Mouse (Mus musculus): ENCODE data around the gene Ifi203. TPM values are rescaled to one million over a fixed set of nuclear protein-coding genes. Genes with fewer than 3 reads are reported as not detected.
"Not testable (repeated sequence)": the region's sequence is repeated elsewhere in the genome, so short reads cannot be mapped to it uniquely, and the experiment has no call there.

The Ifi203 gene
- polyA plus RNA-seq (2015; fragmentation: Nextera tagmentation; extraction: Ambion mirVana): 2.0 and 3.0 TPM in 2 replicates

- WGBS (ENCODE audit: insufficient replicate concordance): 22% methylated on average over 3 of the region's 3 CpGs
- H3K36me3 ChIP-seq (replicated peaks); H3K4me2 ChIP-seq; H3K9ac ChIP-seq; H3K27ac ChIP-seq (replicated peaks); H3K4me1 ChIP-seq (replicated peaks); ATAC-seq (ENCODE audit: insufficient read depth); H3K9me3 ChIP-seq (replicated peaks); H3K4me3 ChIP-seq (replicated peaks); H3K27me3 ChIP-seq: not testable (repeated sequence)
Observed at GRCm38 (mm10) chr1:173941924-173942779, at the start of gene Ifi203, which contains the start of gene Mndal. Gene Ifi203 (minus strand): TSS chr1:173942672. Gene Mndal (minus strand): TSS chr1:173942491.

- H3K4me3 ChIP-seq (replicated peaks); H3K9ac ChIP-seq; ATAC-seq (ENCODE audit: insufficient read depth); H3K27ac ChIP-seq (replicated peaks); H3K36me3 ChIP-seq (replicated peaks); H3K27me3 ChIP-seq; H3K4me1 ChIP-seq (replicated peaks); H3K9me3 ChIP-seq (replicated peaks); H3K4me2 ChIP-seq: not testable (repeated sequence)
- WGBS (ENCODE audit: insufficient replicate concordance): 71% methylated on average over 6 of the region's 6 CpGs
Observed at GRCm38 (mm10) chr1:173982694-173983305, 40.3 kb upstream of the Ifi203 start, which contains the start of gene Ifi202b. Gene Ifi202b (minus strand): TSS chr1:173982744.

DNA sequence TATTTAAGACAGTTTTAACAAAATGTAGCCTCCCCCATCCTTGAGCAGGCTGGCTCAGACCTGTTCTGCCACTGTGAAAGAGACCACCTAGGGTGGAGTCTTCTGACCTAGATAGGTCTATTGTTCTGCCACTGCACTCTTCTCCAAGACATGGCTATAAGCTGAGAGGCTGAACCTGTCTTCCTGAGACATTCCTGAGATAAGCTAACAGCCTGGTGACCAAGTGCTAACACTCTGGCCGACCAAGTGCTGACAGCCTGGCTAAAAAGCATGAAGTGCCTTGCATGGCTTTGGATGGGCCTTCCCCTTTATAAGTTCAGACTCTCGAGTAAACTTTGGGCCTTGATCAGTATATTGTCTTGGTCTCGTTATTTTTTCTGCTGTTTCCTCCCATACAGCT lies 38.6 kb upstream of the Ifi203 start:
- 40% methylated on average over 3 of the region's 3 CpGs for WGBS (ENCODE audit: insufficient replicate concordance)
- not testable (repeated sequence) for H3K27me3 ChIP-seq; H3K27ac ChIP-seq (replicated peaks); H3K36me3 ChIP-seq (replicated peaks); H3K9me3 ChIP-seq (replicated peaks); H3K4me1 ChIP-seq (replicated peaks); ATAC-seq (ENCODE audit: insufficient read depth); H3K4me3 ChIP-seq (replicated peaks); H3K4me2 ChIP-seq; H3K9ac ChIP-seq

GRCm38 (mm10) chr1:173977622-173978021 lies 35.1 kb upstream of the Ifi203 start:
- Histone ChIP-seq H3K36me3 (replicated peaks) (no peaks in the 10 kb centered on the region), H3K27ac (replicated peaks) (no peak overlapping the region), H3K4me2 (no peak overlapping the region)

DNA sequence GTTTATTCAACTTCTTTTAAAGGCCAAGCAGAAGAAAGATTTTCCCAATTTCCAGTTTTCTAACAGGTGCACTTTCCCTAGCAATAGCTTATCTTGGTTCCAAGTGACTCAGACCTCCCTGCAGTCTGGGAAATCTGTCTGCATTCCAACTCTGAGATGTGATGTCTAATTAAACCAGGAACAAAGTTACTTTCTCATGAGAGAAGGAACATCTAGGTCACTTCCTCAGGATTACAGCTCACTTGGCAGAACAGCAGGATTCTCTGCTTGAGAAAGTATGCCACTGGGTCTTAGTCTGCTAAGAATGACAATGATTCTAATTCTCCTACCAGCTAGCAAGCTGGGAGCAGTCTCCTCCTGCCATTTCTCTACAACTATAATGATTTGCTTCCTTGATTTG lies 30.6 kb upstream of the Ifi203 start:
- no peaks in the 10 kb centered on the region for H3K4me1 ChIP-seq (replicated peaks)
- H3K9ac ChIP-seq: no peak overlapping the region
- no peaks in the 10 kb centered on the region for H3K9me3 ChIP-seq (replicated peaks)
- no peak for ATAC-seq (ENCODE audit: insufficient read depth)
- no peak overlapping the region for H3K27ac ChIP-seq (replicated peaks)
- no peak overlapping the region for H3K4me2 ChIP-seq
- no peaks in the 10 kb centered on the region for H3K27me3 ChIP-seq
- H3K4me3 ChIP-seq (replicated peaks): no peak overlapping the region
- H3K36me3 ChIP-seq (replicated peaks): no peaks in the 10 kb centered on the region

More at GRCm38 (mm10) chr1:173977622-173978021, 35.1 kb upstream of the Ifi203 start:
- H3K27me3 ChIP-seq: no peaks in the 10 kb centered on the region
- H3K9me3 ChIP-seq (replicated peaks): no peaks in the 10 kb centered on the region
- no peak for ATAC-seq (ENCODE audit: insufficient read depth)
- H3K4me1 ChIP-seq (replicated peaks): no peaks in the 10 kb centered on the region
- H3K4me3 ChIP-seq (replicated peaks): no peak overlapping the region
- H3K9ac ChIP-seq: no peak overlapping the region

DNA sequence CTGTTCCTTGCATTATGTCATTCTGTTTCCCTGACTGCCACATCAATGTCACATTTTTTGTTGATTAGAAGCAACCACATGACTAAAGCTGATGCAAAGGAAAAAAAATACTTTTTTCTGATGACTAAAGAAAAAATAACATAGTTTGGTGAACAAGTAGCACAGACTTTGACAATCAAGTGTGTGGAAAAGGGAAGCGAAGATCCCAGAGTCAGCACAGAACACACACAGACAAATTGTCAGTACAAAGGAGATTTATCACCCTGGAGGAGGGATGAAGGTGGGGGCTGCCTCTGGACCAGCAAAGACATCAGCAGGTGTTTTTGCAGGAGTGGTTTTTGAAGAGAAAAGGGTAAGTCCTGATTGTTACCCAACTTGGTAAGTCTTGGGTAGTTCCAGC lies 19.0 kb upstream of the Ifi203 start:
- H3K27ac ChIP-seq (replicated peaks); ATAC-seq (ENCODE audit: insufficient read depth); H3K36me3 ChIP-seq (replicated peaks); H3K27me3 ChIP-seq; H3K4me2 ChIP-seq; H3K4me3 ChIP-seq (replicated peaks); H3K4me1 ChIP-seq (replicated peaks); H3K9me3 ChIP-seq (replicated peaks); H3K9ac ChIP-seq: not testable (repeated sequence)
- 56% methylated on average over 1 of the region's 1 CpGs for WGBS (ENCODE audit: insufficient replicate concordance)

DNA sequence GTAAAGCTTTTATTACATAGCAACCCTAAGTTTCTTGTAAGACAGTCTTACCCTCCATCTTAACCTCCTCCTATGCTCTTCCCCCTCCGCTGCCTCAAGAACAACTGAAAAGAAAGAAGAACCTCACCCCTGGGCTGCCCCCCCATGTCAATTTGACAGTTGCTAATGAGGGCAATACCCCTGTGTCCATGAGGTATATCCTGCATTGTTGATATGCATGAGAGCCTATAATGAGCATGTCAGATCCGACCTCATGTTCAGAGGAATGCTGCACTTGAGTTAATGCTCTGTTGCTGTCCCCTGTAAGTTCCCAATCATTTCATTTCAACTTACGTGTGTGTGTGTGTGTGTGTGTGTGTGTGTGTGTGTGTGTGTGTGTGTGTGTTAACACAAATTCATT lies 17.5 kb upstream of the Ifi203 start:
- not testable (repeated sequence) for H3K27ac ChIP-seq (replicated peaks); H3K36me3 ChIP-seq (replicated peaks); H3K9me3 ChIP-seq (replicated peaks); H3K27me3 ChIP-seq; H3K9ac ChIP-seq; ATAC-seq (ENCODE audit: insufficient read depth); H3K4me2 ChIP-seq; H3K4me1 ChIP-seq (replicated peaks); H3K4me3 ChIP-seq (replicated peaks)
- 53% methylated on average over 3 of the region's 3 CpGs for WGBS (ENCODE audit: insufficient replicate concordance)

- H3K36me3 ChIP-seq (replicated peaks); ATAC-seq (ENCODE audit: insufficient read depth); H3K4me3 ChIP-seq (replicated peaks); H3K9me3 ChIP-seq (replicated peaks); H3K9ac ChIP-seq; H3K4me1 ChIP-seq (replicated peaks); H3K27ac ChIP-seq (replicated peaks); H3K27me3 ChIP-seq; H3K4me2 ChIP-seq: not testable (repeated sequence)
- WGBS (ENCODE audit: insufficient replicate concordance): 43% methylated on average over 3 of the region's 3 CpGs
Observed at GRCm38 (mm10) chr1:173955839-173956527, 13.5 kb upstream of the Ifi203 start.

DNA sequence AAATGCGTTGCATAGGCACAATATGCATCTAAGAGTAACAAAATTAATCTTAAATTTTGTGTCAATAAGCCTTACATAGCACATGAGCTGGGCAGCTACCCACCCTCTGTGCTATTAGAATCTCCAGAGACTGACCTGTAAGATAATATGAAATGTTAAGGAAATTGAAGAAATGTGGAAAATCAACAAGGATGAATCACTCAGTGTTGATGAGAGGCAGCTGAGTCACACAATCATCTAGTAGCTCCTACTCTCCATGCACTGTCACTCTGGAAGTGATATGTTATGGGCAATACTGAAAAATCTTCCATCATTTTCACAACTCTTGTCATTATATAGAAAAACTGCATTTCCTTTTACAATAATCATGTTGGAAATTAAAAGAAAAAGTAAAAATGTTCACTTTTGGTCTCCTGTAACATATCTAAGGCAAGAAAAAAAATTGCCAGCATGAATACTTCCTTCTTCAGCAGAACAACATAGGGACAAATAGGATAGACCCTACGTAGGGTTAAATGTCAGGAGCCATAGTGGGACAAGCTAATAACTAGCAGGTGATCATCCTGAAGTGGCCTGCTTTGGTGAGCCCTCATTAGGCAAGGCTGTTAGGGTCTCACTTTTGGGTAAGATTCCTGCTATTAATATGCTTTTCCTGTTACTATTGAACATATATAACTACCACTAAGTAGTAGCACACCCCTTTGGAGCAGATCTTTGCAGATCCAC lies 12.8 kb upstream of the Ifi203 start:
- Histone ChIP-seq H3K9me3 (replicated peaks) (no peaks in the 10 kb centered on the region), H3K27ac (replicated peaks) (no peak overlapping the region), H3K4me1 (replicated peaks) (no peaks in the 10 kb centered on the region), H3K4me2 (no peak overlapping the region), H3K27me3 (no peaks in the 10 kb centered on the region), H3K4me3 (replicated peaks) (no peak overlapping the region), H3K9ac (no peak overlapping the region), H3K36me3 (replicated peaks) (no peaks in the 10 kb centered on the region)
- 61% methylated on average over 2 of the region's 2 CpGs for WGBS (ENCODE audit: insufficient replicate concordance)
- ATAC-seq (ENCODE audit: insufficient read depth): no peak

- Histone ChIP-seq H3K36me3 (replicated peaks) (no peaks in the 10 kb centered on the region), H3K4me3 (replicated peaks) (no peak overlapping the region), H3K27ac (replicated peaks) (no peak overlapping the region), H3K4me1 (replicated peaks) (no peaks in the 10 kb centered on the region), H3K27me3 (no peaks in the 10 kb centered on the region), H3K9me3 (replicated peaks) (no peaks in the 10 kb centered on the region), H3K9ac (no peak overlapping the region), H3K4me2 (no peak overlapping the region)
- WGBS (ENCODE audit: insufficient replicate concordance): 49% methylated on average over 1 of the region's 1 CpGs
- no peak for ATAC-seq (ENCODE audit: insufficient read depth)
Observed at GRCm38 (mm10) chr1:173953563-173953962, 11.1 kb upstream of the Ifi203 start.

- ATAC-seq (ENCODE audit: insufficient read depth): peak; percentile 47; the same call in 1 of the 2 replicates
- H3K4me2 ChIP-seq; H3K4me1 ChIP-seq (replicated peaks); H3K27ac ChIP-seq (replicated peaks); H3K9ac ChIP-seq; H3K36me3 ChIP-seq (replicated peaks); H3K9me3 ChIP-seq (replicated peaks); H3K4me3 ChIP-seq (replicated peaks); H3K27me3 ChIP-seq: not testable (repeated sequence)
- 22% methylated on average over 2 of the region's 2 CpGs for WGBS (ENCODE audit: insufficient replicate concordance)
Observed at GRCm38 (mm10) chr1:173949044-173949443, 6.6 kb upstream of the Ifi203 start.

Data from liver, embryonic 15.5 days (tissue).